Mouse (Mus musculus) layer of hippocampus, adult 8-10 months (tissue): ENCODE measurements around the gene Wfdc1. TPM values are rescaled to one million over a fixed set of nuclear protein-coding genes. Genes with fewer than 3 reads are reported as not detected.

Experiments
- DNase-seq, 2 experiments: peaks; one replicate each; pipeline ENCODE4 v3.0.0; 2022; ENCODE audit warnings: low spot score in 2 of 2
- total RNA-seq, 4 experiments: library from RNA; stranded (reverse); gene quantifications; 2 replicates each; pipeline ENCODE4 v1.2.4; 2022

The Wfdc1 gene
- total RNA-seq, 4 experiments from 2014 or later: 5.9 to 7.8 (median 7.0) TPM

DNA sequence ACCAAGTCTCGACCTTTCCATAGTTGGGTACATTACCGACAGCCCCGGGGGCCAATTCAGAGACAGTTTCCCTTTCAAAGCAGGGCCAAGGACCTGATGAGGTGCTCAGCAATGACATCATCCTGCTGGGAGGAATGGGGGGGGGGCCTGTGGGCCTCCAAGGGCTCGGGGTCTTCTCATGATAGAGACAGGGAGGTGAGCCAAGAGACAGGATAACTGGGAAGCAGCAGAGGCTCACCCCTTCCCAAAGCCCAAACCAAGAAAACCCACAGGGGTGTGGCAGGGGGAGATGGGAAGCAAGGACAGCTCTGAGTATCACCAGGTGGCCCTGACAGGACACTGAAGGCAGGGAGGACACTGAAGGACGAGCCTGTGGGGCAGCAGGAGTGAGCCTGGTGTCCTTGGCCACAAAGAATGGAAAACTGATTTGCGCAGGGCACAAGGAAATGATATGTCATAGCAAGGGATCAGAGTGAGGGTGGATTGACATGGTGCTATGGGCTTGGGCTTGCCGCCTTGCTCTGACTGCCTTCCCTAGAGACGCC is 62.3 kb downstream of the Wfdc1 start:
- DNase-seq: no peak

DNA sequence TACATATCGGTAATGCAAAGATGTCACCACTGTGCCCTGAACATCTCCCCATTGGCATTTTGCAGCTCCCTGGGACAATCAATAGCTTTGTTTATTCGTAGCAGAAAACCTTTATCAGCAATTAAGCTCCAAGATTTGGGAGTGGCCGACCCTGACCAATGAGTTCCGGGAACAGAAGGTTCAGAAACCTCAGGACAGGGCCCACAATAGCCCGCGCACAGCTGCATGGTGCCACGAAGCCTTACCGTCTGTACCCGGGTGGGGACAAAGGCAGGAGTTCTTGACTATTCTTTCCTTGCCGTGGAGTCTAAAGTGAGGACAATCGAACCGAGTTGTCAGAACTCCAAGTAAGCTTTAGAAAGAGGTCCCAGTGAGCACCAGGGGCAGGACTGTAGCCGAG is 65.9 kb downstream of the Wfdc1 start:
- DNase-seq: no peak

DNA sequence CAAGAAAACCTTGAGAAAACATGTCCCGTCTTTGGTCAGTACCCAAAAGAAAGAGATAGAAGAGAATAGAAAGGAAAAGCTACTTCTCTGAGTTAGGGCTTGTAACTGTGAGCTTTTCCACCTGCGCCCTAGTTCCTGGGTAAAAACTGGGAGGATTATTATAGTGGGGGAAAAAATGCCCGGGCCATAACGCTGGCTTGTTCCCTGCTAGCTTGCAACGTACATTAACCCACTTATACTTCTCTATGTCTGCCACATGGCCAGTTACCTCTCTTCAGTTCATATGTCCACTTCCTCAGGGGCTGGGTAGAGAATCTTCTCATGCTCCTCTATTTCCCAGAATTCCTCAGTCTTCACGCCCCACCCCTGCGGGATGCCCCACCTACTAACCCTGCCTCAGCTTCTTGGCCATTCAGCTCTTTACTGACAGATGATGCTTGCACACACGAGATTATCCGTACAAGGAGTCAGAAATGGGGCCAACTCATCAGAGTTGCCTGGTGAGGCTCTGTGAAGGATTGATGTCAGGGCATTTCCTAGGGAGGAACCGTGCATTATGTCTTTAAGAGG is 70.3 kb downstream of the Wfdc1 start:
- no peak for DNase-seq

DNA sequence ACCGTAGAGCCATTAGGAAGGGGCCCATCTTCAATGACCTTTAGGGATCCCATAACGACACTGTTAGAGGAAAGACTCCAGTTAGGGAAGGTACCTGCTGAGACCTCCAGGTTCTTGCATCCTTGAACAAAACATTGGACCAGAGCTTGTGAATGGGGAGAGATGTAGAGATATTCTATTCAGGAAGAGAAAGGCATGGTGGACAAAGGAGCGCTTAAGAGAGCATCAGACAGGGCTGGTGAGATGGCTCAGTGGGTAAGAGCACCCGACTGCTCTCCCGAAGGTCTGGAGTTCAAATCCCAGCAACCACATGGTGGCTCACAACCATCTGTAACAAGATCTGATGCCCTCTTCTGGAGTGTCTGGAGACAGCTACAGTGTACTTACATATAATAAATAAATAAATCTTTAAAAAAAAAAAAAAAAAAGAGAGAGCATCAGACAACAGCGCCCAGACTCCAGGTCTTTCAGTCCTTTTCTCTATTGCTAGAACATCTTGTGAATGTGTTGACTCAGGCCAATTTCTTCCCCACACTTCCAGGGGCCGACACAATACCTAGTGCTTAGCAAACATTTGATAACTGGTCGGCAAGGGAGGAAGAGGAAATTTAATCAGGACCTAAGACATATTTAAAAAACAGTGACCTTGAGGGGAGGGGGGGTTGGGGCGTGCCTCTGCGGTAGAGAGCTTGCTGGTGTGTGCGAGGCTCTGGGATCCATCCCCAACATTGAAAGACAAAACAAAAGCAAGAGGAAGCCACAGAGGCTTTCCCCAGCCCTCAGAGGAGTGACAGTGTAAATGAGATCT is 71.1 kb downstream of the Wfdc1 start:
- DNase-seq: no peak

Other genes with a start within 250 kb of the Wfdc1 start
- gene Osgin1, start 232.2 kb upstream of the Wfdc1 start, total RNA-seq: 1 to 10 TPM in 2 of 4 experiments, under 1 TPM in 2; 0.22 to 1.2 (median 0.91) TPM
- gene Necab2, start 219.6 kb upstream of the Wfdc1 start, total RNA-seq: 100 to 1,000 TPM; 104 to 119 (median 115) TPM
- under 1 TPM in 3 of 4 experiments, not detected in 1; 0.23 to 0.41 (median 0.40) TPM for gene Slc38a8, start 164.7 kb upstream of the Wfdc1 start, total RNA-seq
- 10 to 100 TPM; 75.6 to 83.8 (median 80.9) TPM for gene Mbtps1, start 107.6 kb upstream of the Wfdc1 start, total RNA-seq
- 10 to 100 TPM; 43.8 to 51.8 (median 49.7) TPM for gene Hsdl1, start 91.2 kb upstream of the Wfdc1 start, total RNA-seq
- gene Dnaaf1, start 91.1 kb upstream of the Wfdc1 start, total RNA-seq: under 1 TPM; 0.13 to 0.43 (median 0.17) TPM
- 10 to 100 TPM; 10.7 to 11.8 (median 11.5) TPM for gene Taf1c, start 61.1 kb upstream of the Wfdc1 start, total RNA-seq
- gene Adad2, start 53.6 kb upstream of the Wfdc1 start, total RNA-seq: 1 to 10 TPM in 2 of 4 experiments, under 1 TPM in 2; 0.33 to 1.1 (median 0.71) TPM
- 1 to 10 TPM; 1.7 to 3.8 (median 2.8) TPM for gene Kcng4, start 30.7 kb upstream of the Wfdc1 start, total RNA-seq
- gene Atp2c2, start 33.6 kb downstream of the Wfdc1 start, total RNA-seq: 1 to 10 TPM; 1.9 to 2.4 (median 2.2) TPM
- 10 to 100 TPM; 12.5 to 15.9 (median 15.5) TPM for gene Tldc1, start 112.1 kb downstream of the Wfdc1 start, total RNA-seq
- 100 to 1,000 TPM; 119 to 176 (median 137) TPM for gene Cotl1, start 174.2 kb downstream of the Wfdc1 start, total RNA-seq
- gene Klhl36, start 195.9 kb downstream of the Wfdc1 start, total RNA-seq: 1 to 10 TPM; 7.0 to 9.4 (median 7.3) TPM
- gene Usp10, start 244.0 kb downstream of the Wfdc1 start, total RNA-seq: 10 to 100 TPM; 82.7 to 98.6 (median 89.4) TPM
- 10 to 100 TPM in 1 of 4 experiments, 1 to 10 TPM in 2, under 1 TPM in 1; 0.17 to 15.1 (median 6.6) TPM for gene Gm20388, start 244.5 kb downstream of the Wfdc1 start, total RNA-seq